Mouse (Mus musculus) lung, postnatal 25 days (tissue): ENCODE results near the gene Tango2.
"Not testable (repeated sequence)": the region's sequence is repeated elsewhere in the genome, so short reads cannot be mapped to it uniquely, and the experiment has no call there.

Source experiments
- DNase-seq: peaks from one replicate; pipeline ENCODE4 v3.0.0; 2022; ENCODE audit warnings: low spot score

Gene Tango2

GRCm38 (mm10) chr16:18342650-18343570 lies 5.0 kb downstream of the Tango2 start:
- no peak for DNase-seq

- DNase-seq: no peak
Measured at GRCm38 (mm10) chr16:18342076-18342475, 5.8 kb downstream of the Tango2 start.

DNA sequence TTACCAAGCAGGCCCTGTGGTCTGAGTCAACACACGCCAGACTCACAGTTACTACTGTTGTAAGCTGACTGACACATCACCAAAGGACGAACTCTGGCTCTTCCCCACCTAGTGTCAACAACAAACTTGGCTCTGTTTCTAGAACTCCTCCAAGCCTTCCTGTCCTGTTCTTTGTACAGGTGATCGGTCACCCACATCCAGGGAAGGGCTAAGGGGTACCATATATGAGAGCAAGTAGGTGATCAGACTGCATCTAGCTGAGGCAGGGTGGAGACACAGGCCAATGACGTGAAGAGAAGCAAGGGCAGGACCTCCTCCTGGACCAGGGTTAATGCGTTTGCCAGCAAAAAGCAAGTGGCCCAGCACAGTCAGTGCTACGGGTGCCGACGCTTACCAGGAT lies 6.3 kb downstream of the Tango2 start:
- no peak for DNase-seq

GRCm38 (mm10) chr16:18339866-18340265 lies 8.0 kb downstream of the Tango2 start:
- peak; percentile 63 for DNase-seq

GRCm38 (mm10) chr16:18337261-18337660 lies 10.6 kb downstream of the Tango2 start:
- no peak for DNase-seq

- no peak for DNase-seq
Measured at GRCm38 (mm10) chr16:18335981-18336380, 11.9 kb downstream of the Tango2 start.

DNA sequence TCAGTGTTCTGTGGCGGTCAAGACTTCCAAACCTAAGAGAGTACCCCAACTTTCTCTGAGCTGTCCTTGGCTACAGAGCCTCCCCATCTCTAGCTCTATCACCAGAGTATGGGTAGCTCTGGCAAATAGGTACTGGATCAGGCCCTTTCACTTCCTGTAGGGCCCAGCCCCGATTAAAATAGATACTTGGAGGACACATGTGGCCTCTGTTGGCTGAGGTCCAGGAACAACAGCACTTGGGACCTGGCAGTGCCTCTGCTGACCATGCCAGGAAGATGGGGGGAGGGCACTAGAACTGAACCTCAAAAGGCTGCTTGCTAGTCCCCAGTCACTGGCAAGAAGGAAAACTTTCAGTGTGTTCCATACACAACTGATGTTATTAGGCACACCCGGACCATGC lies 13.9 kb downstream of the Tango2 start:
- peak; percentile 30 for DNase-seq

DNA sequence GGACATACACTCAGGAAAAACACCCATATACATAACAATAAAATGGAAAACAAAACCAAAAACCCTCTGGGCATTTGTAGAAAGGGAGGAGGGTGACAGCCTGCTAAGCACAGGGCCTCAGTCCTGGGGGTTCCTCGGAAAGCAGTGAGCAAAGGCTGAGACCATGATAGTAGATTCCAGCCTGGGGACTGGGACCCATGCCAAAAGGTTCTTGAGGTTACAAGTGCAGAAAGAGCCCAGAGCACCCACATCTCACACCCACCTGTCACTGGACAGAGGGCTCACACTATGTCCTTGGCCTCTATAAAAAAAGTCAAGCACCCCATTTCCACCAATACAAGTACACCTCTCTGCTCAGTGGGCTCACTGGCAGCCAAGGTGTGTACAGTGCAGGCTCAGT lies 19.4 kb downstream of the Tango2 start:
- no peak for DNase-seq

DNA sequence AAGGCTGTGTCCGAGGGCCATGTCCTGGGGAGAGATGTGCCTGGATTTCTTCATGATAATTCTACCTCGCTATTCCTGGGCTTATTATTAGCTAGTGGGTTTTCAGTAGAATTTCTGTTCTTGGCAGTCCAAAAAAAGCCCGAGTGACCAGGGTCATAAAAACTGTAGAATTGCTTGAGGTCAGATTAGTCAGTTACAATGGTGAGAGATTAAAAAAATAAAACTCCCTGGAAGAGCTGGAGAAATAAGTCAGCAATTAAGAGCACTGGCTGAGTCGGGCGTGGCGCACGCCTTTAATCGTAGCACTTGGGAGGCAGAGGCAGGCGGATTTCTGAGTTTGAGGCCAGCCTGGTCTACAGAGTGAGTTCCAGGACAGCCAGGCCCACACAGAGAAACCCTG lies 20.0 kb downstream of the Tango2 start:
- DNase-seq: no peak

DNA sequence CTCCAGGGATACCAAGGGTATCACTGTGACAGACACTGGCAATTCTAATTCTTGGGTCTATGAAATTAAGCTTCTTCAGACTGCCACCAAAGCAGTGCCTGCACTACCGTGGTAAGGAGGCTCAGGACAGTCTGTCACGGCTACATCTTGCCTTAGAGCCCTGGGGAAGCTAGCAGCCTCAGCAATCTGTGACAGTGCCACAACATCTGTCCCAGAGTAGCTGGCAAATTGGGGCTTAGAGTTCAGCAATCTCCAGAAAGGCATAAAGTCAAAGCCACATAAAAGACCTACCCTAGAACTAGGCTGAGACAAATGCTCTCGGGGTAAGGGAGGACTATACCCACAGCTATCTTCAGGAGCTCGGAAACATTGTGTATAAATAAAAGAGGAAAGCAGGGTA lies 22.2 kb downstream of the Tango2 start:
- DNase-seq: no peak

DNA sequence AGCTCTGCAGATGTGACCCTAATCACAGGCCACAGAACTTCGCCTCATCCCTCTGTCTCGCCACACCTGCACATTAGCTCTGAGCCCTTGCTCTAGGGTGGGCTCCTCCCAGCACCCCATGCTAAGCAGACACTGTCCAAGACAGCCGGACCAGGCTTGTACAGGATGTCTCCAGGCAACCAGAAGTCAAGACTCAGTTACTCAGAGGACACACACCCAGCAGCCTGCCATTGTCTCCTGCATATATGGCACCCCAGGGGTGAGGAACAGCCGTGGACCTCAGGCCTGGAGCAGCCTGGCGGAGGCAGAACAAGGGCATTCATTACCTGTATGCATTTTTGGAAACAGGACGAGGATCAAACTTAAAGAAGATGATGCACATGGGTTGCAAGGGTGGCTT lies 23.9 kb downstream of the Tango2 start:
- no peak for DNase-seq

DNA sequence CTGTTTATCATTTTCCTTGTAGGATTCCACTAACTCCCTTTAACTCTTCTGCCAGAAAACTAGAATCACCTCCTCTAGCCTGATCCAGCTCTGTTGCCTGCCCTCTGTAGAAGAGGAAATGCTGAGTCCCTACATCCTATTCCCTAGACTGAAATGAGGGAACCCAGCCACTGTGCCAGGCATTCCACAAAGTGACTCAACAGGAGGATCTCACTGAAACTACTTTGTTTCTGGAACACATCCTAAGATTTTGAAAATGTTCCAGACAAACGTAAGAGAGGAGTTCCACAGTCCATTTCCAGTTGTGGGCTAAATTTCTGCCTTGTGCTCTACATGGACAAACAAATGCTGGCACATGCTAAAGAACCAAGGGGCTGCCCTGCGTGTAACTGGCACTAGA lies 24.4 kb downstream of the Tango2 start:
- no peak for DNase-seq

GRCm38 (mm10) chr16:18321443-18321842 lies 26.5 kb downstream of the Tango2 start:
- DNase-seq: no peak

DNA sequence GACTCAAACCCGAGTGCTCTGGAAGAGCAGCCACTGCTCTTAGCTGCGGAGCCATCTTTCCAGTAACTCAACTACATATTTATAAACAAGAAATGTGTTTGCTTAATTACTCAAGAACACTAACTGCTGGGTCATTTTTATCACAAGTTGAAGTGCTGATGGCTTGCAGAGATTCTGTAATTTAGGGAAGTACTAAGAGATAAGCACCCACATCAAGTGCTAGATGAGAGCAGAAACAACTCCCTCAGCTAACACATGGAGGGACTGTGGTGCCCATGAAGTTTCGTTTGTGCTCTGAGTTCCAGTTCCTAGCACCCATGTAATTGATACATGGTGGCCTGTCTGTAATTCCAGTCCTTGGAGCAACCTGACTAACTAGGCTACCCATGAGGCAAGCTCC lies 28.9 kb downstream of the Tango2 start:
- DNase-seq: no peak

DNA sequence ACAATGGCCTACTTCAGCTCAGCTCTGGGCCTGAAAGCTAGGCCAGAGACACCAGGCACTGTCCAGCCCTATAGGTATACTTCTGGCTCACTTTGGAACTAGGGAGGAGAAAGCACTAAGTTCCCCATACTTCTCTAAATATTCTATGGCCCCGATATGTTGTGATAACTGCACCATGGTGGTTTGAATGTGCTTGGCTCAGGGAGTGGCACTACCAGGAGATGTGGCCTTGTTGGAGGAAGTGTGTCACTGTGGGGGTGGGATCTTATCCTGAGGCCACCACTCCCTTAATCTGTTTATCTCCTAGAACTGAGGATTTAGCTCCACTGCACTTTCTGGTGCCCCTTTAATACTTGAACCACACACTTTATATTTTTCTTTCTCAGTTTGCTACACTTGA lies 39.7 kb downstream of the Tango2 start:
- no peak for DNase-seq

GRCm38 (mm10) chr16:18289614-18290013 lies 58.3 kb downstream of the Tango2 start:
- not testable (repeated sequence) for DNase-seq

- peak; percentile 98 for DNase-seq
Measured at GRCm38 (mm10) chr16:18289067-18289588, 58.8 kb downstream of the Tango2 start, which contains the start of gene Dgcr8. Gene Dgcr8 (minus strand): TSS chr16:18289246.

DNA sequence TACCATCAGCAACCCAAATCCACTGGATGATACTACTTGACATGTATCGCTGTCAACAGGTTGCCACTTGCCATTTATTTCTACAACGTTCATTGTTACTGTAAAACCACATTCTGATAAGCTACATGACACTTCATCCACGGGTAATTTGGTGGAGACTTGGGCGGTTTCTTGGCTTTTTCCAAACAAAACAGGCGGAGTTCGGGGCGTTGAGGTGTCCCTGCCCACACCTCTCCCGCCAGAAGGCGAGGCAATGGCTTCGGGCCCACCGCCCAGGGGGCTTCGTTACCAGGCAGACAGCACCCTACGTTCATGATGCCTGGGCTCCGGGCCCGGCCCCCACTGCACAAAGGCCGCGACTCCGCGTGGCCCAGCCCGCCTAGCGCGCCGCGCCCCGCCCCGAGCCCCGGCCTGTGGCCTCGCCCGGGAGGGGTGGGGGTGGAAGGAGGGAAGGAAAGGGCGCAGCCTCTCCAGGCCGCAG lies 59.3 kb downstream of the Tango2 start:
- peak; percentile 80 for DNase-seq

GRCm38 (mm10) chr16:18288166-18288565 lies 59.7 kb downstream of the Tango2 start:
- DNase-seq: no peak

DNA sequence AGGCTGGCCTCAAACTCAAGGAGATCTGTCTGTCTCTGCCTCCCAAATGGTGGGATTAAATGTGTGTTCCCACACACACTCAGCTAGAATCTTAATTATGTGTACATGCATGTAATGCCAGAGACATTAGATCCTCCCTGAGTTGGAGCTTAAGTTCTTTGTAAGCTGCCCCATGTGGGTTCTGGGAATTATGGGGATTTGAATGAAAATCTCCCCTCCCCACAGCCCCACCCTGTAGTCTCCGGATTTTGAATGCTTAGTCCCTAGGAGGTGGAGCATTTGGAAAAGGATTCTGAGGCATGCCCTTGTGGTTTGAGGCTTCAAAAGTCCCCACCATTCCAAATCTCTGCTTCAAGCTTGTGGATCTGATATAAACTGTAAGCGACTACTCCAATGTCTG lies 72.7 kb downstream of the Tango2 start:
- no peak for DNase-seq

DNA sequence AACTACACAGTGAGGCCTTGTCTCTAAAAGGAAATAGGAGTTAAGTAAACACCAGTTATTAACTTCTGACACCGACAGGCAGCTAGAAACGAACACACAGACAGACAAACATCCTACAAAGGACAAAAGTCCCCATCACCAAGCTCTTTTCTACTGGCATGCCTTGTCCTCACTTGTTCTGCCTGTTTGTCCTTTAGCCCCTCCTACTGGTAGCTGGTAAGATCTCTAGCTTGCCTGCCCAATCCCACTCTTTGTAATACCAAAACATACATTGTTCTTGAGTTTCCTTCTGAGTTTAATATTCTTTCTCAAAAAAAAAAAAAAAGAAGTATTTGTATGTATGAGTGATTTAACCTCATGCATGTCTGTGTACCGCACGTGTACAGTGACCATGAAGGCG lies 79.7 kb downstream of the Tango2 start:
- DNase-seq: no peak

DNA sequence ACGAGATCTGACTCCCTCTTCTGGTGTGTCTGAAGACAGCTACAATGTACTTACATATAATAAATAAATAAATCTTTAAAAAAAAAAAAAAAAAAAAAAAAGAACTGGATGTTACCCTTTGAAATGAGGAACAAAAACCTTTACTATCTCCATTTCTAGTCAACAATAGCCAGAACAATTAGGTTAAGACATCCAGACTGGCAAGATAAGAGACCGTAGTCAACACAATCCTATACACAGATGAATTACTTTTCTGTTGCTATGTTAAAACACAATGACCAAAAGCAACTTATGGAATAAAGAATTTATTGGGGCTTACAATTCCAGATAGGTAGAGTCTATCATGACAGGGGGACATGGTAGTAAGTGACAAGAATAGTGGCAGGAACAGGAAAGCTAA lies 82.9 kb downstream of the Tango2 start:
- no peak for DNase-seq

DNA sequence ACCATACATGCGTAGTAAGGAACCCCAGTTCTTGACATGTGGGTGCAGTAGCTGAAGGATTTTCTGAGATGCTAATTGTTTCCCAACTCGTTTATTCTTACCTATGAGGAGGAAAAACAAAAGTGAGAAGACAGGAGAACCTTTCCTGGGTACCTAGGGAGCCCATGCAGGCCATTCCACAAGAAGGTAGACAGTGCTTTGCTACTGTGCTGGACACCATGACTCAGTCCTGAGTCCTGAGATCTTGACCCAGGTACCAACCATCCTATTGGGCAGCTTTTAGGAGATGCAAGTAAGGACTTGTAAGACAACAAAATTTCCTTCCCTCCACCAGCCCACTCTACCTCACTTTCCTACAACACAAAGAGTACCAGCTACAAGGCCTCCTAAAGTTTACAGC lies 89.7 kb downstream of the Tango2 start, which contains the start of gene Gm49776:
Gm49776 (minus strand) TSS at position 101 of the 400 bp plus-strand sequence.
- no peak for DNase-seq
